Mouse (Mus musculus) hindbrain, postnatal 0 days (tissue): ENCODE results near the gene Hemk1. TPM values are rescaled to one million over a fixed set of nuclear protein-coding genes. Genes with fewer than 3 reads are reported as not detected.
A peak's percentile ranks its signal among the peaks of the same experiment; 100 is the strongest.

Experiments
- ATAC-seq: fragments of 200-750 bp; cut with Nextera tagmentation; 2 replicates; pipeline ENCODE4 v1.8.0; 2017; ENCODE audit warnings: mild to moderate bottlenecking, moderate TSS enrichment, moderate library complexity
- DNase-seq: peaks from one replicate; pipeline ENCODE4 v3.0.0-alpha.2; 2015; ENCODE audit warnings: low spot score
- H3K27ac ChIP-seq: fragments of 300-500 bp; sonication (generic); 2 replicates; pipeline ENCODE4 v1.5.1; 2014; ENCODE audit warnings: mild to moderate bottlenecking
- H3K27me3 ChIP-seq: fragments of 300-500 bp; sonication (generic); 2 replicates; pipeline ENCODE4 v1.6.1; 2014; ENCODE audit warnings: low read length, mixed read lengths; ENCODE audit not compliant: insufficient read depth
- H3K36me3 ChIP-seq: fragments of 300-500 bp; sonication (generic); 2 replicates; pipeline ENCODE4 v1.6.1; 2014; ENCODE audit warnings: low read length, mixed read lengths; ENCODE audit not compliant: insufficient read depth
- H3K4me1 ChIP-seq: fragments of 300-500 bp; sonication (generic); 2 replicates; pipeline ENCODE4 v1.6.1; 2014; ENCODE audit warnings: antibody characterized with exemption, low read length, mixed read lengths; ENCODE audit not compliant: insufficient read depth
- H3K4me2 ChIP-seq: fragments of 300-500 bp; sonication (generic); 2 replicates; pipeline ENCODE4 v1.6.1; 2014; ENCODE audit warnings: low read depth, mild to moderate bottlenecking, low read length, moderate library complexity, mixed read lengths
- H3K4me3 ChIP-seq: fragments of 300-500 bp; sonication (generic); 2 replicates; pipeline ENCODE4 v1.5.1; 2014; ENCODE audit warnings: low read length
- H3K9ac ChIP-seq: fragments of 300-500 bp; sonication (generic); replicated peaks from 2 replicates; pipeline ENCODE4 v1.6.1; 2014; ENCODE audit warnings: mild to moderate bottlenecking, low read length, moderate library complexity, mixed read lengths
- H3K9me3 ChIP-seq: fragments of 300-500 bp; sonication (generic); 2 replicates; pipeline ENCODE4 v1.6.1; 2016; ENCODE audit warnings: low read length, mixed read lengths
- CTCF ChIP-seq: IDR thresholded peaks from 2 replicates; pipeline ENCODE4 v1.5.1; 2016; ENCODE audit warnings: antibody characterized with exemption, control low read depth, low read depth
- WGBS: fragments of 180-500 bp; shearing (Covaris S2); extraction: QIAGEN DNeasy Blood & Tissue Kit; methylation state at CpG from one replicate; pipeline ENCODE4 v1.1.7; 2014; 5-methylcytosine and 5-hydroxymethylcytosine counted together
- polyA plus RNA-seq: library from polyadenylated mRNA; unstranded; fragments of >200 nt; fragmentation: Nextera tagmentation; extraction: Ambion mirVana; gene quantifications from 2 replicates; pipeline ENCODE4 v1.2.1, GENCODE M21; 2015
- total RNA-seq: library from RNA; depleted of rRNA; stranded (reverse); fragments of >200 nt; gene quantifications from 2 replicates; pipeline ENCODE4 v1.2.3, GENCODE M21; 2014

The Hemk1 gene
- total and polyA plus RNA-seq, 2 experiments from 2014 or later, result 13.6 to 18.1 TPM

DNA sequence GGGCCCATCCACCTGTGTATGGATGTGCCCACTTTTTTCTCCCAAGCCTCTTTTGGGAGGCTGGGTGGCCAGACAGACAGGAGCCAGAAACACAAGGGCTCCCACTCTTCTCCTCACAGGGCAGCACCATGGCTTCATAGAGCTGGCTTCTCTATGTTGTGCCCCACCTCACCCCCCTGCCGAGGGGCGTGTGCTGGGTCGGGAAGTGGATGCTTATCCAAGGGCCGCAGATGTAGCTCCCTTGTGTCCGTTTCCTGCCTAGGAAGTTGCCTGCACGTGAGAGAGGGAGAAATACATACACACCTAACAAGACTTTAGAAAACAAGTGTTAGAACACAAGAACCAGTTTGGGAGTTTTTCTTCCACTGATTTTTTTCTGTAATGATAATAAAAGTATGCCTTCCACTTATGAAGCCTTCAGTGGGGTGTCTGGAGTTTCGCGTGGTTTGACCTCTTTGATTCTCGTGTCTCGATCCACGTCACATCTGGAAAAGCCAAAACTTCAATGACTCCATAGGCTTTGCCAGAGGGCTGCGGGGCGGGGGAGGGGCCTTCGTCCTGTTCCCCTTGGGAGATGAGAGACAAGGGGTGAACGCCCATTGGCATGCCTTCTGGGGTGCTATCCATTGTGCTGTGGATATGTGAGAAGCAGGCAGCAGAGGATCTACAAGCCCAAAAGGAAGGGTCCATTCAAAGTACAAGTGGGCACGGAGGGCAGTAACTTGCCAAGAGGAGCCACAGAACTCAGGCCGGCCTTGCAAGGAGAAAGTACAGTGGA is 36.4 kb downstream of the Hemk1 start:
- Histone ChIP-seq H3K9me3 (no peaks in the 10 kb centered on the region), H3K36me3 (peaks cover 13% of the 10 kb centered on the region), H3K27ac (no peak overlapping the region), H3K4me3 (no peak overlapping the region), H3K4me1 (no peaks in the 10 kb centered on the region; the same call in 1 of the 2 replicates), H3K9ac (no peak overlapping the region), H3K27me3 (no peaks in the 10 kb centered on the region), H3K4me2 (no peak overlapping the region)
- WGBS, result 88% methylated on average over 17 of the region's 17 CpGs
- DNase-seq, result no peak
- ATAC-seq, result no peak
- no peak for TF ChIP-seq CTCF

- H3K9ac ChIP-seq, result no peak overlapping the region
- H3K4me2 ChIP-seq, result no peak overlapping the region
- no peak overlapping the region for H3K27ac ChIP-seq
- H3K27me3 ChIP-seq, result no peaks in the 10 kb centered on the region
- H3K4me3 ChIP-seq, result no peak overlapping the region
- H3K36me3 ChIP-seq, result peaks cover 13% of the 10 kb centered on the region
- DNase-seq, result no peak
- ATAC-seq, result no peak
- no peaks in the 10 kb centered on the region; the same call in 1 of the 2 replicates for H3K4me1 ChIP-seq
- no peaks in the 10 kb centered on the region for H3K9me3 ChIP-seq
- 94% methylated on average over 30 of the region's 30 CpGs for WGBS
- no peak for TF ChIP-seq CTCF
Observed at GRCm38 (mm10) chr9:107300224-107300973, 37.8 kb downstream of the Hemk1 start.

- Histone ChIP-seq H3K4me2 (no peak overlapping the region), H3K9ac (no peak overlapping the region), H3K9me3 (no peaks in the 10 kb centered on the region), H3K4me3 (no peak overlapping the region), H3K4me1 (no peaks in the 10 kb centered on the region; the same call in 1 of the 2 replicates), H3K27me3 (no peaks in the 10 kb centered on the region), H3K27ac (no peak overlapping the region), H3K36me3 (peaks cover 13% of the 10 kb centered on the region)
- DNase-seq (no peak), ATAC-seq (no peak)
- TF ChIP-seq CTCF, result no peak
- WGBS, result 88% methylated on average over 7 of the region's 7 CpGs
Observed at GRCm38 (mm10) chr9:107299783-107300182, 38.4 kb downstream of the Hemk1 start.

DNA sequence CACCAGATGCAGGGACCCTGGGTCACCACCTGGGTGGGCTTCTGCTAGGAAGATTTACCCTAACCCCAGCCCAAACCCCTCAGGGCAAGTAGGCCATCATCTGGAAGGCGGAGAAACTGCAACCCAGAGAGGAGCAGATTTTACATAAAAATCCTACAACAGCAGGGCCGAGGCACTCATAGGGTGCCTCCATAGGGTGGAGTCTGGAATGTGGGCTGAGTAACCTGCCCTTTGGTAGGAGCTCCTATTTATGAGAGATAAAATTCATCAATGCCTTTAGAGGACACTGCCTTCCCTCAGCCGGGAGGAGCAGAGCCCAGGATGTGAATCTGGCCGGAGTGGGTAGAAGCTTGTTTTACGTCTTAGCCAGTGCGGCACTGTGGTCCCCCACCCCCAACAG is 39.3 kb downstream of the Hemk1 start:
- H3K27me3 ChIP-seq, result no peaks in the 10 kb centered on the region
- no peaks in the 10 kb centered on the region; the same call in 1 of the 2 replicates for H3K4me1 ChIP-seq
- no peak overlapping the region for H3K9ac ChIP-seq
- no peak overlapping the region for H3K4me3 ChIP-seq
- no peak overlapping the region for H3K27ac ChIP-seq
- no peak for ATAC-seq
- H3K9me3 ChIP-seq, result no peaks in the 10 kb centered on the region
- 91% methylated on average over 6 of the region's 6 CpGs for whole genome bisulfite sequencing
- no peak for DNase-seq
- H3K4me2 ChIP-seq, result no peak overlapping the region
- H3K36me3 ChIP-seq, result peaks cover 13% of the 10 kb centered on the region
- TF ChIP-seq CTCF, result no peak

GRCm38 (mm10) chr9:107298059-107298780 is 39.9 kb downstream of the Hemk1 start:
- DNase-seq (no peak), ATAC-seq (no peak)
- Histone ChIP-seq H3K27ac (no peak overlapping the region), H3K4me3 (no peak overlapping the region), H3K36me3 (peaks cover 13% of the 10 kb centered on the region), H3K9ac (no peak overlapping the region), H3K27me3 (no peaks in the 10 kb centered on the region), H3K4me2 (peak overlapping the region; percentile 72; the same call in 1 of the 2 replicates), H3K4me1 (no peaks in the 10 kb centered on the region; the same call in 1 of the 2 replicates), H3K9me3 (no peaks in the 10 kb centered on the region)
- WGBS, result 76% methylated on average over 8 of the region's 8 CpGs
- TF ChIP-seq CTCF, result no peak

- Histone ChIP-seq H3K9ac (no peak overlapping the region), H3K4me1 (no peaks in the 10 kb centered on the region; the same call in 1 of the 2 replicates), H3K27ac (no peak overlapping the region), H3K4me3 (peak overlapping the region; percentile 76), H3K9me3 (no peaks in the 10 kb centered on the region), H3K27me3 (no peaks in the 10 kb centered on the region), H3K36me3 (peaks cover 13% of the 10 kb centered on the region), H3K4me2 (peak overlapping the region; percentile 72)
- WGBS, result 85% methylated on average over 4 of the region's 4 CpGs
- DNase-seq (no peak), ATAC-seq (no peak)
- no peak for TF ChIP-seq CTCF
Observed at GRCm38 (mm10) chr9:107297658-107298057, 40.5 kb downstream of the Hemk1 start.
